Mouse (Mus musculus) liver (tissue): ENCODE data around the gene F7.
"Not testable (repeated sequence)": the region's sequence is repeated elsewhere in the genome, so short reads cannot be mapped to it uniquely, and the experiment has no call there.

ENCODE experiments used
- DNase-seq: peaks from one replicate; pipeline ENCODE4 v3.0.0-alpha.2; 2020; ENCODE audit warnings: mixed read lengths

F7 gene

DNA sequence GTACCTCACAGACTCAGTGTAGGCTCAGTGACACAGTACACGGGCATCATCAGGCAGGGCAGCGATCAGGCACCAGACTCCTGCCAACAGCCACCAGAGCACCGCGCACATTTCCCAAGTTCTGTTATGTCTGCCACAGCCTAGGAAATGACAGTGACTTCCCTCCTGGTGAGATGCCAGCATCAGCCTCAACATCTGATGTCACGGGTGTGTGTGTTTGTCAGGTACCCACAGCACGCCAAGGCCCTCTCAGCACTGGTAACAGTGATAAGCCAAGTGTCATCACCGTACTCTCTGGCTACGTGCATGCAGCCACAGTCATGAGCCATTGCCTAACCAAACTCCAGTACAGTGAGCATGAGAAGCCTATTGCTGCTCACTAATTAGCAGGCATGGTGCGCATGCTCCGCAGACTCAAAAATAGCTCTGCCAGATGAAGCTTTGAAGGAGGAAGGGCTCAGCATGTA is 10.5 kb downstream of the F7 start:
- DNase-seq: no peak

DNA sequence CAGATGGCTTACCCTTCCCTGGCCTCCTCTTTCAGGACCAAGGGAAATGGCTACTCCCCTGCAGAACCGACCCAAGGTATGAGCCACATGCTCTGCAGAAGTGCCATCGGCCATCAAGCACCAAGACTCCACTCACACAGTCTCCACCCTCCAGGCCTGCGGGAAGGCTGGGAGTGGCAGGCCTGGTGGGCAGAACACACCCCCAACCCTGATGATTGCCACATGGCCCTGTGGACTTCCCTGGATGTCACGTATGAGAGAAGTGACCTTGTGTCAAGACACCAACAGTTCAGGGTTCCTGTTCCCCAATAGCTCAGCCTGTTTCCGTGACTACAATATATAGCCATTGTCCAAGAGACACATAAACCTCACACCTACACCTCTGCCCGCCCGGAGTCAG is 11.2 kb downstream of the F7 start, which contains the start of gene F10:
Gene F10 (plus strand): TSS at position 294 of the 400 bp plus-strand sequence.
- DNase-seq: no peak

- DNase-seq: peak; percentile 63
Observed at GRCm38 (mm10) chr8:13037569-13037968, 11.7 kb downstream of the F7 start.

DNA sequence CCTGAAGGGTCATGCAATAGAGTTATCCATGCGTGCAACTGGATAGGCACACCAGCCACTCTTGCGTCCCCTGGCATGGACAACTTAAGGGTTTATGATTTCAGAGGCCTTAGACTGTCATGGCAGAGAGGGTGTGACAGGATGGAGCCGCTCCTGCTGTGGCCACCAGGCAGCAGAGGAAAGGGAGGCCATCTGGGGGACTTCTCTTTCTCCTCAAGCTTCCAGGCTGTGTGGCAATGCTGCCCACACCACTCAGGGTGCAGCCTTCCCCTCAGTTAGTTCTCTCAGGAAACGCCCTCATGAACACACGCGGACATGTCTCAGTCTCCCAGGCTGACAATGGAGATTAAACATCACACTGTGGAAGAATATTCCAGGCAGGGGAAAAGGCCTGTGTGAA is 13.2 kb downstream of the F7 start:
- no peak for DNase-seq

- no peak for DNase-seq
Observed at GRCm38 (mm10) chr8:13041459-13041858, 15.6 kb downstream of the F7 start.

- no peak for DNase-seq
Observed at GRCm38 (mm10) chr8:13047652-13048051, 21.8 kb downstream of the F7 start.

DNA sequence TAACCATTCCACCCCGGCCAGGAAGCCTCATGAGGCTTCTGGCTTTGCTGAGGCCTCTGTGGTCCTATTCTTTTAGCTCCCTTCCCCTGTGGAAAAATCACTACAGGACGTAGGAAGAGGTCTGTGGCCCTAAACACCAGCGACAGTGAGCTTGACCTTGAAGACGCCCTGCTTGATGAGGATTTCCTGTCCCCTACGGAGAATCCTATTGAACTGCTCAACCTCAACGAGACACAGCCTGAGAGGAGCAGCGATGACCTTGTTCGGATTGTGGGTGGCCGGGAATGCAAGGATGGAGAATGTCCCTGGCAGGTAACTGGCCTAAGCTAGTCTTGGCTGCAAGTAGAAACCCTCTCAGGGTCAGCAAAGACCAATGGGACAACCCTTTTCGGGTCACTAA is 24.7 kb downstream of the F7 start:
- no peak for DNase-seq

- DNase-seq: peak; percentile 40
Observed at GRCm38 (mm10) chr8:13057351-13057750, 31.5 kb downstream of the F7 start.

DNA sequence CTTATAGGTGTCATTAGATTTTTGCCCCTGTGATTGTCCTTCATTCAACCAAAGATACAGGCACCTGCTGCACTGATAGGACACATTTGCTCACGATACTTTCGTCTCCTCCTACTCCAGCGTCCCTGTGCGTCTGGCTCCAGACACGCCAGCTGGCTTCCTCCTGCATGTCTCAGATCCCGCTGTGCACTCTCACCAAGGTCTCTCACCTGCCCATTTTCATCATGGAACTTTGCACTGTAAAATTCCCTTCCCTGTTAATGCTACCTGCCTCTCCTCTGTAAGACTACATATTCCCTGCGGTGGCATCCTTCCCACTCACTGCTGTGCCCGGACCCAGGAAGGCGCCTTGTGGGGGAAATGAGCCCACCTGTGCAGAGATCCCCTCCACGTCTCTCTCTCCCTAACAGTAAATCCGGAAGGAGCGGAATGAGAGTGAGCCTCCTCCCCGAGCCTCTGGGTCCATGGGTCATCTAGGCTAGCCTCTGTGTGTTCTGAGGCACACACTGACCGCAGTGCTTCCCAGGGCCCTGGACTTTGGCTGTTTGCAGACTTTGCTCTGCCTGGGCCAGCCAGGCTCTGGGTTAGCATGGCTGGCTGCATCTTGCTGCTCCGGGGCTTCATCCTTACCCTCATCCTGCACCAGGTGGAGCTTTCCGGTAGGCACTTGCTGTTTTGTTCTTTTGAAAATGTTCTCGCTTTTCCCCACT is 34.8 kb downstream of the F7 start, which contains the start of gene Proz:
Gene Proz (plus strand): TSS at position 474 of the 710 bp plus-strand sequence.
- peak; percentile 50 for DNase-seq

GRCm38 (mm10) chr8:13063112-13063511 is 37.3 kb downstream of the F7 start:
- DNase-seq: no peak

- DNase-seq: no peak
Observed at GRCm38 (mm10) chr8:13073255-13073654, 47.4 kb downstream of the F7 start.

GRCm38 (mm10) chr8:13075044-13075443 is 49.2 kb downstream of the F7 start:
- DNase-seq: peak; percentile 36

DNA sequence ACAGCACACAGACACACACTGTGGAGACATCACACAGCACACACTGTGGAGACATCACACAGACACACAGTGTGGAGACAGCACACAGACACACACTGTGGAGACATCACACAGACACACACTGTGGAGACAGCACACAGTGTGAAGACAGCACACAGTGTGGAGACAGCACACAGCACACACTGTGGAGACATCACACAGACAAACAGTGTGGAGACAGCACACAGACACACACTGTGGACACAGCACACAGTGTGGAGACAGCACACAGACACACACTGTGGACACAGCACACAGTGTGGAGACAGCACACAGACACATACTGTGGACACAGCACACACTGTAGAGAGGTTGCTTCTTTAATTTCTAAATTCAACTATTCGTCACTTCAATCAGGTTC is 49.7 kb downstream of the F7 start:
- DNase-seq: not testable (repeated sequence)

DNA sequence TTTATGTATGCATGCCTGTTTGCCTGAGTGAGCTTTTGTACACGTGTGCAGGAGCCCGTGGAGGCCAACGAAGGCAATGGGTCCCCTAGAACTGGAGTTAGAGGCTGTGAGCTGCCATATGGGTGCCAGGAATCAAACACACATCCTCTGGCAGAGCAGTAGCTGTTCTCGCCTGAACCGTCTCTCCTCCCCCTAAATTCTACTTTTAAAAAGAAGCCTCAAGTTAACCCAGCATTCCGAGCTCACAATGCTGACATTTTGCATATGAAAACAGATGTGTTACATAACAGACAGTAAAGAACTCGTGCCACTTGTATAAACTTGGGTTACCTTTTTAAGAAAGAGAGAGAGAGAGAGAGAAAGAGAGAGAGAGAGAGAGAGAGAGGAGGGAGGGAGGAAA is 51.7 kb downstream of the F7 start:
- DNase-seq: no peak
